Mouse (Mus musculus): ENCODE results near the gene Scpep1. TPM values are rescaled to one million over a fixed set of nuclear protein-coding genes. Genes with fewer than 3 reads are reported as not detected.
"Not testable (repeated sequence)": the region's sequence is repeated elsewhere in the genome, so short reads cannot be mapped to it uniquely, and the experiment has no call there.

The Scpep1 gene
- polyA plus RNA-seq, 1 experiment = 28.1 TPM

- no peaks in the 10 kb centered on the region; the same call in 1 of the 2 replicates for H3K4me1 ChIP-seq (ENCODE audit: control insufficient read depth, insufficient read depth, low read length)
- H3K4me3 ChIP-seq (replicated peaks; ENCODE audit: extremely low read depth, low read depth, low read length) = no peak overlapping the region
- WGBS = 47% methylated on average over 2 of the region's 2 CpGs
- no peak for DNase-seq
- no peak for TF ChIP-seq CTCF (IDR thresholded peaks at IDR 0.05; ENCODE audit: insufficient read depth, low read length)
- no peak for TF ChIP-seq POLR2A (IDR thresholded peaks at IDR 0.05; ENCODE audit: borderline replicate concordance, extremely low read depth, low read depth, low read length)
Measured at GRCm38 (mm10) chr11:88904080-88904479, 51.2 kb downstream of the Scpep1 start.

- no peak for TF ChIP-seq CTCF (IDR thresholded peaks at IDR 0.05; ENCODE audit: insufficient read depth, low read length)
- TF ChIP-seq POLR2A (IDR thresholded peaks at IDR 0.05; ENCODE audit: borderline replicate concordance, extremely low read depth, low read depth, low read length) = no peak
- no peaks in the 10 kb centered on the region; the same call in 1 of the 2 replicates for H3K4me1 ChIP-seq (ENCODE audit: control insufficient read depth, insufficient read depth, low read length)
- DNase-seq = no peak
- no peak overlapping the region for H3K4me3 ChIP-seq (replicated peaks; ENCODE audit: extremely low read depth, low read depth, low read length)
- WGBS = 66% methylated on average over 6 of the region's 6 CpGs
Measured at GRCm38 (mm10) chr11:88902762-88903161, 52.5 kb downstream of the Scpep1 start.

GRCm38 (mm10) chr11:88901341-88901802, 53.9 kb downstream of the Scpep1 start:
- Histone ChIP-seq H3K4me1 (ENCODE audit: control insufficient read depth, insufficient read depth, low read length) (peaks cover 5% of the 10 kb centered on the region), H3K4me3 (replicated peaks; ENCODE audit: extremely low read depth, low read depth, low read length) (no peak overlapping the region)
- WGBS = 43% methylated on average over 7 of the region's 7 CpGs
- DNase-seq = no peak
- TF ChIP-seq CTCF (IDR thresholded peaks at IDR 0.05; ENCODE audit: insufficient read depth, low read length) (no peak), POLR2A (IDR thresholded peaks at IDR 0.05; ENCODE audit: borderline replicate concordance, extremely low read depth, low read depth, low read length) (no peak)

GRCm38 (mm10) chr11:88899561-88899960, 55.7 kb downstream of the Scpep1 start:
- Histone ChIP-seq H3K4me3 (replicated peaks; ENCODE audit: extremely low read depth, low read depth, low read length) (no peak overlapping the region), H3K4me1 (ENCODE audit: control insufficient read depth, insufficient read depth, low read length) (peaks cover 5% of the 10 kb centered on the region)
- no peak for DNase-seq
- TF ChIP-seq CTCF (IDR thresholded peaks at IDR 0.05; ENCODE audit: insufficient read depth, low read length) = no peak
- no peak for TF ChIP-seq POLR2A (IDR thresholded peaks at IDR 0.05; ENCODE audit: borderline replicate concordance, extremely low read depth, low read depth, low read length)
- WGBS = 73% methylated on average over 6 of the region's 6 CpGs

GRCm38 (mm10) chr11:88898380-88898763, 56.9 kb downstream of the Scpep1 start:
- no peak for TF ChIP-seq CTCF (IDR thresholded peaks at IDR 0.05; ENCODE audit: insufficient read depth, low read length)
- TF ChIP-seq POLR2A (IDR thresholded peaks at IDR 0.05; ENCODE audit: borderline replicate concordance, extremely low read depth, low read depth, low read length) = no peak
- Histone ChIP-seq H3K4me1 (ENCODE audit: control insufficient read depth, insufficient read depth, low read length) (peaks cover 5% of the 10 kb centered on the region), H3K4me3 (replicated peaks; ENCODE audit: extremely low read depth, low read depth, low read length) (no peak overlapping the region)
- 65% methylated on average over 4 of the region's 4 CpGs for whole genome bisulfite sequencing
- DNase-seq = no peak

- peak; percentile 41; the same call in 1 of the 2 replicates for TF ChIP-seq POLR2A (IDR thresholded peaks at IDR 0.05; ENCODE audit: borderline replicate concordance, extremely low read depth, low read depth, low read length)
- no peak for TF ChIP-seq CTCF (IDR thresholded peaks at IDR 0.05; ENCODE audit: insufficient read depth, low read length)
- H3K4me3 ChIP-seq (replicated peaks; ENCODE audit: extremely low read depth, low read depth, low read length) = peak overlapping the region; percentile 55
- DNase-seq = no peak
- H3K4me1 ChIP-seq (ENCODE audit: control insufficient read depth, insufficient read depth, low read length) = peaks cover 5% of the 10 kb centered on the region
- 45% methylated on average over 15 of the region's 15 CpGs for WGBS
Measured at GRCm38 (mm10) chr11:88897624-88898379, 57.5 kb downstream of the Scpep1 start.

- H3K4me3 ChIP-seq (replicated peaks; ENCODE audit: extremely low read depth, low read depth, low read length); H3K4me1 ChIP-seq (ENCODE audit: control insufficient read depth, insufficient read depth, low read length): not testable (repeated sequence)
- WGBS = 38% methylated on average over 38 of the region's 39 CpGs
- peak; percentile 50 for DNase-seq
Measured at GRCm38 (mm10) chr11:88895800-88896232, 59.4 kb downstream of the Scpep1 start.

- DNase-seq; H3K4me3 ChIP-seq (replicated peaks; ENCODE audit: extremely low read depth, low read depth, low read length); H3K4me1 ChIP-seq (ENCODE audit: control insufficient read depth, insufficient read depth, low read length): not testable (repeated sequence)
- WGBS = 41% methylated on average over 17 of the region's 20 CpGs
Measured at GRCm38 (mm10) chr11:88895235-88895634, 60.0 kb downstream of the Scpep1 start.

GRCm38 (mm10) chr11:88894279-88894678, 61.0 kb downstream of the Scpep1 start:
- 90% methylated on average over 12 of the region's 14 CpGs for WGBS

GRCm38 (mm10) chr11:88893501-88893900, 61.8 kb downstream of the Scpep1 start:
- DNase-seq; H3K4me3 ChIP-seq (replicated peaks; ENCODE audit: extremely low read depth, low read depth, low read length); H3K4me1 ChIP-seq (ENCODE audit: control insufficient read depth, insufficient read depth, low read length): not testable (repeated sequence)
- 93% methylated on average over 4 of the region's 8 CpGs for WGBS

More at GRCm38 (mm10) chr11:88894279-88894678, 61.0 kb downstream of the Scpep1 start:
- DNase-seq; H3K4me3 ChIP-seq (replicated peaks; ENCODE audit: extremely low read depth, low read depth, low read length); H3K4me1 ChIP-seq (ENCODE audit: control insufficient read depth, insufficient read depth, low read length): not testable (repeated sequence)

GRCm38 (mm10) chr11:88892789-88893188, 62.5 kb downstream of the Scpep1 start:
- WGBS = 90% methylated on average over 23 of the region's 24 CpGs

GRCm38 (mm10) chr11:88891921-88892561, 63.2 kb downstream of the Scpep1 start:
- WGBS = 96% methylated on average over 18 of the region's 24 CpGs
- DNase-seq = peak; percentile 46
- H3K4me1 ChIP-seq (ENCODE audit: control insufficient read depth, insufficient read depth, low read length); H3K4me3 ChIP-seq (replicated peaks; ENCODE audit: extremely low read depth, low read depth, low read length): not testable (repeated sequence)

More at GRCm38 (mm10) chr11:88892789-88893188, 62.5 kb downstream of the Scpep1 start:
- not testable (repeated sequence) for H3K4me1 ChIP-seq (ENCODE audit: control insufficient read depth, insufficient read depth, low read length); H3K4me3 ChIP-seq (replicated peaks; ENCODE audit: extremely low read depth, low read depth, low read length); DNase-seq

GRCm38 (mm10) chr11:88891446-88891845, 63.8 kb downstream of the Scpep1 start:
- WGBS = over 99% methylated on average over 10 of the region's 12 CpGs
- DNase-seq = not testable (repeated sequence)

GRCm38 (mm10) chr11:88890904-88891303, 64.4 kb downstream of the Scpep1 start:
- H3K4me1 ChIP-seq (ENCODE audit: control insufficient read depth, insufficient read depth, low read length); H3K4me3 ChIP-seq (replicated peaks; ENCODE audit: extremely low read depth, low read depth, low read length); DNase-seq: not testable (repeated sequence)
- 93% methylated on average over 7 of the region's 11 CpGs for WGBS

More at GRCm38 (mm10) chr11:88891446-88891845, 63.8 kb downstream of the Scpep1 start:
- H3K4me1 ChIP-seq (ENCODE audit: control insufficient read depth, insufficient read depth, low read length); H3K4me3 ChIP-seq (replicated peaks; ENCODE audit: extremely low read depth, low read depth, low read length): not testable (repeated sequence)

Data from lung, adult 2 months (tissue).